Mouse (Mus musculus) forebrain, embryonic 16.5 days (tissue): Measurements from ENCODE around the gene Cfb. TPM values are rescaled to one million over a fixed set of nuclear protein-coding genes. Genes with fewer than 3 reads are reported as not detected.

Experiments used
- ATAC-seq: fragments of 200-750 bp; cut with Nextera tagmentation; 2 replicates; pipeline ENCODE4 v1.8.0; 2017; ENCODE audit warnings: mild to moderate bottlenecking, moderate library complexity
- H3K27ac ChIP-seq: fragments of 300-500 bp; sonication (generic); 2 replicates; pipeline ENCODE4 v1.5.1; 2014; ENCODE audit warnings: low read length, control low read depth
- H3K27me3 ChIP-seq: fragments of 300-500 bp; sonication (generic); replicated peaks from 2 replicates; pipeline ENCODE4 v1.6.1; 2014; ENCODE audit warnings: low read length; ENCODE audit not compliant: control insufficient read depth, insufficient read depth
- H3K36me3 ChIP-seq: fragments of 300-500 bp; sonication (generic); 2 replicates; pipeline ENCODE4 v1.6.1; 2014; ENCODE audit not compliant: control insufficient read depth, insufficient read depth
- H3K4me1 ChIP-seq: fragments of 300-500 bp; sonication (generic); replicated peaks from 2 replicates; pipeline ENCODE4 v1.6.1; 2014; ENCODE audit warnings: low read length; ENCODE audit not compliant: control insufficient read depth, insufficient read depth
- H3K4me2 ChIP-seq: fragments of 300-500 bp; sonication (generic); 2 replicates; pipeline ENCODE4 v1.6.1; 2014; ENCODE audit warnings: mild to moderate bottlenecking, low read length, control low read depth
- H3K4me3 ChIP-seq: fragments of 300-500 bp; sonication (generic); replicated peaks from 2 replicates; pipeline ENCODE4 v1.5.1; 2014; ENCODE audit warnings: mild to moderate bottlenecking, low read length, control low read depth
- H3K9ac ChIP-seq: fragments of 300-500 bp; sonication (generic); replicated peaks from 2 replicates; pipeline ENCODE4 v1.6.1; 2014; ENCODE audit warnings: low read depth, low read length, control low read depth
- H3K9me3 ChIP-seq: fragments of 300-500 bp; sonication (generic); 2 replicates; pipeline ENCODE4 v1.6.1; 2016; ENCODE audit warnings: low read length; ENCODE audit not compliant: control insufficient read depth
- WGBS: fragments of 180-500 bp; shearing (Covaris S2); extraction: QIAGEN DNeasy Blood & Tissue Kit; methylation state at CpG from one replicate; pipeline ENCODE4 v1.1.7; 2014; 5-methylcytosine and 5-hydroxymethylcytosine counted together
- polyA plus RNA-seq: library from polyadenylated mRNA; unstranded; fragments of >200 nt; fragmentation: Nextera tagmentation; extraction: Ambion mirVana; gene quantifications from 2 replicates; pipeline ENCODE4 v1.2.1, GENCODE M21; 2015

The Cfb gene
- polyA plus RNA-seq, 1 experiment from 2014 or later: 1.1 TPM

DNA sequence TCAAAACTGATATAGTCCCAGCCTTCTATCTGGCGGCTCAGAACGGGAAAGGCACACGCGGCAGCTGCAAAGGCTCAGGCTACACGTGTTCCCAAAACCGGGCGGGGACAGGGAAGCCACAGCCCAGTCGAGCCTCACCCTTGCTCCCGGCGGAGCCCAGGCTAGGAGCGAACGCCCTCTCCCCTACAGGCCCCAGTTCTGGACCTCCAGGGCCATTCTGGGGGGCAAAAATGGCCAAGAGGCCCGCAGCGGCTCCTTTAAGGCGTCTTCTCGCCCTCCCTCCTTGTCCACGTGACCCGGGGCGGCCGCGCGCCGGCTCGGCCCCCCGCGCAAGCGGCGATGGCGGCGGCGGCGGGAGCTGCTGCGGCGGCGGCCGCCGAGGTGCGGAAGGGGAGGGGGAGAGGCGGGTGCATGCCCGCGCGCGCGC, 35.9 kb upstream of the Cfb start, which contains the start of the genes C2 and Ehmt2:
C2 (minus strand) TSS at position 106 of the 427 bp plus-strand sequence.
Ehmt2 (plus strand) TSS at position 310 of the 427 bp plus-strand sequence.
- Histone ChIP-seq H3K27ac (peak within 1 kb of the TSS; percentile 94), H3K36me3 (peaks cover 13% of the 10 kb centered on the region), H3K9ac (peak within 1 kb of the TSS; percentile 98), H3K4me2 (peak within 1 kb of the TSS; percentile 75), H3K4me1 (peaks cover 46% of the 10 kb centered on the region), H3K9me3 (no peaks in the 10 kb centered on the region), H3K4me3 (peak within 1 kb of the TSS; percentile 94), H3K27me3 (no peaks in the 10 kb centered on the region)
- 0% methylated on average over 32 of the region's 44 CpGs for WGBS
- peak; percentile 24 for ATAC-seq

GRCm38 (mm10) chr17:34897373-34898159, 35.2 kb upstream of the Cfb start:
- peaks cover 9% of the 10 kb centered on the region for H3K36me3 ChIP-seq
- H3K4me1 ChIP-seq: peaks cover 46% of the 10 kb centered on the region
- WGBS: 12% methylated on average over 10 of the region's 10 CpGs
- peak overlapping the region; percentile 94 for H3K27ac ChIP-seq
- H3K9ac ChIP-seq: peak overlapping the region; percentile 98
- H3K27me3 ChIP-seq: no peaks in the 10 kb centered on the region
- H3K4me3 ChIP-seq: peak overlapping the region; percentile 94
- no peak for ATAC-seq
- H3K4me2 ChIP-seq: peak overlapping the region; percentile 67
- no peaks in the 10 kb centered on the region for H3K9me3 ChIP-seq

DNA sequence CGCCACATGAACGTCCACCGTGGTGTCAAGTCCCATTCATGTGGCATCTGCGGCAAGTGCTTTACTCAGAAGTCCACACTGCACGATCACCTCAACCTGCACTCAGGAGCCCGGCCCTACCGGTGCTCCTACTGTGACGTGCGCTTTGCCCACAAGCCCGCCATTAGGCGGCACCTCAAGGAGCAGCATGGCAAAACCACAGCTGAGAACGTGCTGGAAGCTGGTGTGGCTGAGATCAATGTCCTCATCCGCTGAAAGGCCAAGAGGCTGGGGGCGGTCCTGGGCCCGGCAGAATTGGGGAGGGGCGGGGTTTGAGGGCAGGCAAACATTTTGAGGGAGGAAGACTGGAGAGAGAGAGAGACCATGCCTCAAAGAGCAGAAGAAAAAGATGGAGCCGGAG, 34.0 kb upstream of the Cfb start:
- Histone ChIP-seq H3K9me3 (no peaks in the 10 kb centered on the region), H3K4me3 (no peak overlapping the region), H3K4me1 (peaks cover 46% of the 10 kb centered on the region), H3K4me2 (peak overlapping the region; percentile 14), H3K27ac (no peak overlapping the region), H3K36me3 (peaks cover 8% of the 10 kb centered on the region), H3K27me3 (no peaks in the 10 kb centered on the region), H3K9ac (no peak overlapping the region)
- ATAC-seq: no peak
- 81% methylated on average over 17 of the region's 17 CpGs for WGBS

- ATAC-seq: no peak
- H3K36me3 ChIP-seq: peaks cover 5% of the 10 kb centered on the region
- H3K27ac ChIP-seq: peak overlapping the region; percentile 92
- 86% methylated on average over 15 of the region's 15 CpGs for WGBS
- no peaks in the 10 kb centered on the region for H3K27me3 ChIP-seq
- peak overlapping the region; percentile 93 for H3K9ac ChIP-seq
- peak overlapping the region; percentile 55 for H3K4me3 ChIP-seq
- H3K9me3 ChIP-seq: no peaks in the 10 kb centered on the region
- peak overlapping the region; percentile 69 for H3K4me2 ChIP-seq
- H3K4me1 ChIP-seq: peaks cover 44% of the 10 kb centered on the region
Measured at GRCm38 (mm10) chr17:34895724-34896123, 33.4 kb upstream of the Cfb start.

- Histone ChIP-seq H3K27ac (peak overlapping the region; percentile 92), H3K9ac (peak overlapping the region; percentile 93), H3K36me3 (peaks cover 5% of the 10 kb centered on the region), H3K4me3 (peak overlapping the region; percentile 55), H3K9me3 (no peaks in the 10 kb centered on the region), H3K4me2 (peak overlapping the region; percentile 69), H3K4me1 (peaks cover 37% of the 10 kb centered on the region), H3K27me3 (no peaks in the 10 kb centered on the region)
- peak; percentile 29 for ATAC-seq
- 5% methylated on average over 47 of the region's 51 CpGs for WGBS
Measured at GRCm38 (mm10) chr17:34894801-34895530, 32.6 kb upstream of the Cfb start.

DNA sequence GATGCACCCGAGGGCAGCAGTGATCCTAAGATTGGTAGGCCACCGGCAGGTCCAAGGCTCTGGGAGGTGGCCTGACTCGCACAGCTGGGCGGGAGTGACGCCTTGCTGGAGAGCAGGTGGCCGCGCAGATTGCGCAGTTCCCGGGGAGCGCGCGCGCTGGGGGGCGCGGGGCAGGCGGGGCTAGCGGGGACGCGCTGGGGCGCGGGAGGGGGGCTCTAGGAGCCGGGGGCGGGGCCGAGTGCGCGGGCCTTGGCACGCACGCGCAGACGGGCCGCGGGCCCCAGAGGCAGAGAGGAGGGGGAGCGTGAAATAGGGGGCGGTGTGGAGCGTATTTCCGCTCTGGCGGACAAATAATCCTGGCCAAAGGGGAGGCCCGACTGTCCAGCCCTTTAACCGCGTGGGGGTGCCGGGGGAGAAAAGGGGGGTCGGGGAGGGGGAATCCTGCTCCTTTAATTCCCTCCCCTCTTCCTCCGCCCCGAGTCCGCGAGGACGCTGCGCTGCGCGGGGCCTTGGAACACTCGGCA, 31.8 kb upstream of the Cfb start:
- WGBS: under 1% methylated on average over 31 of the region's 51 CpGs
- Histone ChIP-seq H3K27ac (peak overlapping the region; percentile 92), H3K9me3 (no peaks in the 10 kb centered on the region), H3K4me3 (peak overlapping the region; percentile 55), H3K4me1 (peaks cover 34% of the 10 kb centered on the region), H3K4me2 (peak overlapping the region; percentile 69), H3K36me3 (peaks cover 5% of the 10 kb centered on the region), H3K27me3 (no peaks in the 10 kb centered on the region), H3K9ac (peak overlapping the region; percentile 93)
- ATAC-seq: peak; percentile 84

- Histone ChIP-seq H3K4me3 (peak overlapping the region; percentile 55), H3K27ac (peak overlapping the region; percentile 75), H3K9ac (peak overlapping the region; percentile 93), H3K36me3 (peaks cover 5% of the 10 kb centered on the region), H3K9me3 (no peaks in the 10 kb centered on the region), H3K27me3 (no peaks in the 10 kb centered on the region), H3K4me1 (peaks cover 34% of the 10 kb centered on the region), H3K4me2 (peak overlapping the region; percentile 56)
- ATAC-seq: no peak
- 70% methylated on average over 12 of the region's 12 CpGs for WGBS
Measured at GRCm38 (mm10) chr17:34893072-34893824, 30.9 kb upstream of the Cfb start.

- Histone ChIP-seq H3K4me1 (peaks cover 18% of the 10 kb centered on the region), H3K36me3 (peaks cover 3% of the 10 kb centered on the region), H3K27ac (no peak overlapping the region), H3K27me3 (no peaks in the 10 kb centered on the region), H3K4me3 (no peak overlapping the region), H3K4me2 (no peak overlapping the region), H3K9me3 (no peaks in the 10 kb centered on the region), H3K9ac (no peak overlapping the region)
- WGBS: 93% methylated on average over 2 of the region's 2 CpGs
- no peak for ATAC-seq
Measured at GRCm38 (mm10) chr17:34891377-34891776, 29.1 kb upstream of the Cfb start.
